Mouse (Mus musculus): Measurements from ENCODE around the gene Cep95. TPM values are rescaled to one million over a fixed set of nuclear protein-coding genes. Genes with fewer than 3 reads are reported as not detected.

Gene Cep95
- total and polyA plus RNA-seq, 3 experiments: 2.7 to 6.0 (median 4.9) TPM

DNA sequence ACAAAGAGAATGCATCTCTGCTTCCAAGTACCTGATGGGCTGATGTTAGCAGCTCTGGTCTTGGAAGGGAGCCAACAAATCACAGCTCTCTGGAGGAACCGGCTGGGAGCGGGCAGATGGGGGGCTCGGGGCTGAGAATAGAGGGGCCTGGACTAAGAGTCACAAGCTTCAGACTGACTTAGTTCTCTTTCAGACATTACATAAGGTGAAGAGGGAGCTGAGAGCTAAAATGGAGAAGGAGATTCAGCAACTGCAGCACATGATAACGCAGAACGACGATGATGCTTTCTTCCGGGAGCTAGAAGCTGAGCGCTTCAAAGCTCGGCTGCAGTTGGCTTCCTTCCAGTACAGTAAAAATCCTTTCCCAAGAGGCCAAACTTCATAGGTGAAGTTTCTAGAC, 29.3 kb downstream of the Cep95 start:
- 26% methylated on average over 9 of the region's 9 CpGs for WGBS
- Histone ChIP-seq H3K36me3 (ENCODE audit: control insufficient read depth, insufficient read depth, low read length) (peaks cover 17% of the 10 kb centered on the region), H3K4me1 (ENCODE audit: control insufficient read depth, insufficient read depth, low read length) (peaks cover 6% of the 10 kb centered on the region), H3K79me2 (replicated peaks; ENCODE audit: control insufficient read depth, insufficient read depth, low read length) (no peaks in the 10 kb centered on the region), H3K27ac (no peak overlapping the region; the same call in 1 of the 2 replicates), H3K27me3 (ENCODE audit: control insufficient read depth, insufficient read depth, low read length) (no peaks in the 10 kb centered on the region), H3K9ac (ENCODE audit: low read depth, low read length) (no peak overlapping the region), H3K4me3 (no peak overlapping the region)
- no peak for DNase-seq
- intact Hi-C loops (cut with DNase I): no loop called here
- no peak for TF ChIP-seq CTCF (IDR thresholded peaks at IDR 0.05)
- TF ChIP-seq EP300 (IDR thresholded peaks at IDR 0.05; ENCODE audit: insufficient read depth, low read depth, low read length): no peak

DNA sequence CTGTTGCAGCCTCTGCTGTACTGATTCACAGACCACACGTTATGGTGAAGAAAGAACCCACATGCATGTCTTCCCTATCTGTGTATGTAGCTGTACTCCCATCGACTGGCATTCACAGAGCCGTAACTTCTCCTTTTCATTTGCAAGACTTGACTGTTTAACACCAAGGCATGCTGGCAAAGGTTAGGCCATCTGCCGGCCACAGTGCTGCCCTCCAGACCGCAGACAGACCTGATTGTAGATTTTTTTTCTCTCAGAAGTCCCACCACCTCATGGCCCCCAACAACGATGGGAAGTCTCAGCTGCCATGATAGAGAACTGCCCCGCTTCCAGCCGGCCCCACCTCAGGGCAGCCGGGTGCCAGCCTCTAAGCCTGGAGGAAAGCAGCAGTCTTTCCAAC, 30.5 kb downstream of the Cep95 start:
- H3K9ac ChIP-seq (ENCODE audit: low read depth, low read length): no peak overlapping the region
- H3K79me2 ChIP-seq (replicated peaks; ENCODE audit: control insufficient read depth, insufficient read depth, low read length): no peaks in the 10 kb centered on the region
- H3K4me3 ChIP-seq: no peak overlapping the region
- H3K4me1 ChIP-seq (ENCODE audit: control insufficient read depth, insufficient read depth, low read length): peaks cover 6% of the 10 kb centered on the region
- intact Hi-C loops (cut with DNase I): no loop called here
- TF ChIP-seq EP300 (IDR thresholded peaks at IDR 0.05; ENCODE audit: insufficient read depth, low read depth, low read length): no peak
- TF ChIP-seq POLR2A (IDR thresholded peaks at IDR 0.05; ENCODE audit: insufficient read depth, low read depth, low read length): no peak
- no peak for TF ChIP-seq CTCF (IDR thresholded peaks at IDR 0.05)
- H3K36me3 ChIP-seq (ENCODE audit: control insufficient read depth, insufficient read depth, low read length): peaks cover 15% of the 10 kb centered on the region
- H3K27ac ChIP-seq: no peak overlapping the region; the same call in 1 of the 2 replicates
- no peak for DNase-seq
- 80% methylated on average over 9 of the region's 9 CpGs for WGBS
- H3K27me3 ChIP-seq (ENCODE audit: control insufficient read depth, insufficient read depth, low read length): no peaks in the 10 kb centered on the region

DNA sequence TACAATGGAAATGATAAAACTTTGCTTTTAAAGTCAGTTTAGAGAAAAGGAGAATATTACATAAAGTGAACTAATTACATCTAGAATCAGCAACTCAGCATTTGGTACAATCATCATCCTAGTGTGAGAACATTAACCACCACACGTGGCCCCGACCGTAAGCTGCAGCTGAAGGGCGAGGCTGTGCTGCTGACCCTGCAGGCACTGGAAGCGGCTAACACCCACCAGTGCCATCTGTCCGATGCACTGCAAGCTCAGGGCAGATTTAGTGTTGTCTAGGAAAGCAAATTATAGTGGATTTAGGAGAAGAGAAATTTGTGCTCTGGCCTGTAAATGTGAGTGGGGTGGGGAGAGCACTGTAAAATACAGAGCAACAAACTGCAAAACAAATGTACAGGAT, 31.2 kb downstream of the Cep95 start:
- Histone ChIP-seq H3K4me1 (ENCODE audit: control insufficient read depth, insufficient read depth, low read length) (peaks cover 6% of the 10 kb centered on the region), H3K27ac (peak overlapping the region; percentile 43), H3K79me2 (replicated peaks; ENCODE audit: control insufficient read depth, insufficient read depth, low read length) (no peaks in the 10 kb centered on the region), H3K36me3 (ENCODE audit: control insufficient read depth, insufficient read depth, low read length) (peaks cover 15% of the 10 kb centered on the region), H3K4me3 (no peak overlapping the region), H3K27me3 (ENCODE audit: control insufficient read depth, insufficient read depth, low read length) (no peaks in the 10 kb centered on the region), H3K9ac (ENCODE audit: low read depth, low read length) (no peak overlapping the region)
- DNase-seq: no peak
- no peak for TF ChIP-seq CTCF (IDR thresholded peaks at IDR 0.05)
- TF ChIP-seq POLR2A (IDR thresholded peaks at IDR 0.05; ENCODE audit: insufficient read depth, low read depth, low read length): no peak
- TF ChIP-seq EP300 (IDR thresholded peaks at IDR 0.05; ENCODE audit: insufficient read depth, low read depth, low read length): no peak
- intact Hi-C loops (cut with DNase I): loop anchor here (2.0 kb wide), 1 partner anchor 23 kb away; no protein-coding TSS in a partner anchor
- WGBS: 80% methylated on average over 6 of the region's 6 CpGs

DNA sequence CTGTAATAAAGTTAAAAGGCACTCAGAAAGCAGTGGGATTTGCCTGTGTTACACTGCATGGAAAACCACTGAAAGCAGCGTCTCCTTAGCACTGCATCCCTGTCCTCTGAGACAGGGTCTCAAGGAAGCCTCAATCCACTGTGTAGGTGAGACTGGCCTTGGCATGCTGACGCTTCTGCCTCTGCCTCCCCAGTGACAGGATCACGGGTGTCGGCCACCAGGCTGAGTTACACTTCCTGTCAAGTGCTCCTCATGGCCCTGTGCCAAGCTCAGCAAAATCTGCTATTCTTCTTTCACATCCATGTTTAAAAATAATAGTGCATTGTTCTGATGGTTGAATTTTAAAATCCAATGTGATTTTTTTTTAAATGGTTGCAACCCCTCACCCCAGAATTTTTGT, 31.9 kb downstream of the Cep95 start:
- Histone ChIP-seq H3K4me3 (no peak overlapping the region), H3K4me1 (ENCODE audit: control insufficient read depth, insufficient read depth, low read length) (peaks cover 6% of the 10 kb centered on the region), H3K36me3 (ENCODE audit: control insufficient read depth, insufficient read depth, low read length) (peaks cover 12% of the 10 kb centered on the region), H3K27ac (peak overlapping the region; percentile 43), H3K79me2 (replicated peaks; ENCODE audit: control insufficient read depth, insufficient read depth, low read length) (no peaks in the 10 kb centered on the region), H3K27me3 (ENCODE audit: control insufficient read depth, insufficient read depth, low read length) (no peaks in the 10 kb centered on the region), H3K9ac (ENCODE audit: low read depth, low read length) (no peak overlapping the region)
- 0 out of 2 replicates have a peak, but pooled peaks have one; percentile 43 for TF ChIP-seq EP300 (IDR thresholded peaks at IDR 0.05; ENCODE audit: insufficient read depth, low read depth, low read length)
- TF ChIP-seq CTCF (IDR thresholded peaks at IDR 0.05): no peak
- TF ChIP-seq POLR2A (IDR thresholded peaks at IDR 0.05; ENCODE audit: insufficient read depth, low read depth, low read length): 0 out of 2 replicates have a peak, but pooled peaks have one; percentile 26
- intact Hi-C loops (cut with DNase I): loop anchor here (2.0 kb wide), 1 partner anchor 24 kb away; no protein-coding TSS in a partner anchor
- DNase-seq: peak; percentile 71 to 78
- 24% methylated on average over 4 of the region's 4 CpGs for WGBS

- no peaks in the 10 kb centered on the region for H3K79me2 ChIP-seq (replicated peaks; ENCODE audit: control insufficient read depth, insufficient read depth, low read length)
- TF ChIP-seq EP300 (IDR thresholded peaks at IDR 0.05; ENCODE audit: insufficient read depth, low read depth, low read length) (no peak), CTCF (IDR thresholded peaks at IDR 0.05) (no peak), POLR2A (IDR thresholded peaks at IDR 0.05; ENCODE audit: insufficient read depth, low read depth, low read length) (no peak)
- H3K9ac ChIP-seq (ENCODE audit: low read depth, low read length): no peak overlapping the region; the same call in 1 of the 2 replicates
- H3K27me3 ChIP-seq (ENCODE audit: control insufficient read depth, insufficient read depth, low read length): no peaks in the 10 kb centered on the region
- H3K27ac ChIP-seq: peak overlapping the region; percentile 15
- H3K36me3 ChIP-seq (ENCODE audit: control insufficient read depth, insufficient read depth, low read length): peaks cover 11% of the 10 kb centered on the region
- no peak overlapping the region for H3K4me3 ChIP-seq
- DNase-seq: no peak
- intact Hi-C loops (cut with DNase I): loop anchor here (2.0 kb wide), 1 partner anchor 25 kb away; no protein-coding TSS in a partner anchor
- WGBS: 66% methylated on average over 6 of the region's 6 CpGs
- H3K4me1 ChIP-seq (ENCODE audit: control insufficient read depth, insufficient read depth, low read length): peaks cover 6% of the 10 kb centered on the region
Measured at GRCm38 (mm10) chr11:106821397-106821796, 32.3 kb downstream of the Cep95 start.

- Histone ChIP-seq H3K79me2 (replicated peaks; ENCODE audit: control insufficient read depth, insufficient read depth, low read length) (no peaks in the 10 kb centered on the region), H3K27ac (no peak overlapping the region), H3K9ac (ENCODE audit: low read depth, low read length) (no peak overlapping the region), H3K36me3 (ENCODE audit: control insufficient read depth, insufficient read depth, low read length) (peaks cover 11% of the 10 kb centered on the region), H3K4me1 (ENCODE audit: control insufficient read depth, insufficient read depth, low read length) (peaks cover 6% of the 10 kb centered on the region), H3K27me3 (ENCODE audit: control insufficient read depth, insufficient read depth, low read length) (no peaks in the 10 kb centered on the region), H3K4me3 (no peak overlapping the region)
- DNase-seq: no peak
- TF ChIP-seq EP300 (IDR thresholded peaks at IDR 0.05; ENCODE audit: insufficient read depth, low read depth, low read length) (no peak), POLR2A (IDR thresholded peaks at IDR 0.05; ENCODE audit: insufficient read depth, low read depth, low read length) (no peak), CTCF (IDR thresholded peaks at IDR 0.05) (no peak)
- intact Hi-C loops (cut with DNase I): no loop called here
- WGBS: 83% methylated on average over 8 of the region's 8 CpGs
Measured at GRCm38 (mm10) chr11:106822491-106822890, 33.4 kb downstream of the Cep95 start.
